Mouse (Mus musculus) heart, embryonic 12.5 days (tissue): ENCODE measurements around the gene Tbc1d10b. TPM values are rescaled to one million over a fixed set of nuclear protein-coding genes. Genes with fewer than 3 reads are reported as not detected.

Experiments used
- ATAC-seq: fragments of 200-750 bp; cut with Nextera tagmentation; 2 replicates; pipeline ENCODE4 v1.8.0; 2017; ENCODE audit warnings: moderate TSS enrichment, moderate library complexity; ENCODE audit not compliant: insufficient number of reproducible peaks, low FRiP score
- H3K27ac ChIP-seq: fragments of 300-500 bp; sonication (generic); 2 replicates; pipeline ENCODE4 v1.5.1; 2016; ENCODE audit warnings: mild to moderate bottlenecking, moderate library complexity; ENCODE audit not compliant: poor library complexity, severe bottlenecking
- H3K27me3 ChIP-seq: fragments of 300-500 bp; sonication (generic); replicated peaks from 2 replicates; pipeline ENCODE4 v1.6.1; 2016; ENCODE audit warnings: mild to moderate bottlenecking, moderate library complexity
- H3K36me3 ChIP-seq: fragments of 300-500 bp; sonication (generic); 2 replicates; pipeline ENCODE4 v1.6.1; 2016; ENCODE audit warnings: mild to moderate bottlenecking, moderate library complexity
- H3K4me1 ChIP-seq: fragments of 300-500 bp; sonication (generic); replicated peaks from 2 replicates; pipeline ENCODE4 v1.6.1; 2016; ENCODE audit warnings: mild to moderate bottlenecking
- H3K4me2 ChIP-seq: fragments of 300-500 bp; sonication (generic); 2 replicates; pipeline ENCODE4 v1.6.1; 2016; ENCODE audit warnings: mild to moderate bottlenecking, moderate library complexity
- H3K4me3 ChIP-seq: fragments of 300-500 bp; sonication (generic); 2 replicates; pipeline ENCODE4 v1.5.1; 2016; ENCODE audit warnings: mild to moderate bottlenecking
- H3K9ac ChIP-seq: fragments of 300-500 bp; sonication (generic); 2 replicates; pipeline ENCODE4 v1.6.1; 2016; ENCODE audit warnings: mild to moderate bottlenecking, moderate library complexity
- H3K9me3 ChIP-seq: fragments of 300-500 bp; sonication (generic); replicated peaks from 2 replicates; pipeline ENCODE4 v1.6.1; 2016; ENCODE audit warnings: mild to moderate bottlenecking, moderate library complexity
- WGBS: fragments of 180-500 bp; shearing (Covaris S2); methylation state at CpG from one replicate; pipeline ENCODE4 v1.1.7; 2016; 5-methylcytosine and 5-hydroxymethylcytosine counted together
- polyA plus RNA-seq: library from polyadenylated mRNA; unstranded; fragments of >200 nt; fragmentation: Nextera tagmentation; extraction: Ambion mirVana; gene quantifications from 2 replicates; pipeline ENCODE4 v1.2.1, GENCODE M21; 2016

Tbc1d10b gene
- polyA plus RNA-seq, 1 experiment from 2014 or later = 32.3 TPM

- 40% methylated on average over 7 of the region's 7 CpGs for WGBS
- no peak for ATAC-seq
- H3K4me1 ChIP-seq = peaks cover 52% of the 10 kb centered on the region
- no peak overlapping the region for H3K27ac ChIP-seq
- H3K36me3 ChIP-seq = no peaks in the 10 kb centered on the region
- no peak overlapping the region for H3K4me2 ChIP-seq
- no peaks in the 10 kb centered on the region for H3K9me3 ChIP-seq
- H3K9ac ChIP-seq = no peak overlapping the region
- H3K27me3 ChIP-seq = no peaks in the 10 kb centered on the region
- no peak overlapping the region for H3K4me3 ChIP-seq
Measured at GRCm38 (mm10) chr7:127213485-127213884, 5.2 kb upstream of the Tbc1d10b start.

GRCm38 (mm10) chr7:127212432-127213250 is 4.4 kb upstream of the Tbc1d10b start:
- Histone ChIP-seq H3K27me3 (no peaks in the 10 kb centered on the region), H3K4me2 (no peak overlapping the region), H3K4me3 (no peak overlapping the region), H3K9ac (no peak overlapping the region), H3K27ac (no peak overlapping the region), H3K36me3 (no peaks in the 10 kb centered on the region), H3K9me3 (no peaks in the 10 kb centered on the region), H3K4me1 (peaks cover 44% of the 10 kb centered on the region)
- no peak for ATAC-seq
- 87% methylated on average over 12 of the region's 12 CpGs for WGBS

DNA sequence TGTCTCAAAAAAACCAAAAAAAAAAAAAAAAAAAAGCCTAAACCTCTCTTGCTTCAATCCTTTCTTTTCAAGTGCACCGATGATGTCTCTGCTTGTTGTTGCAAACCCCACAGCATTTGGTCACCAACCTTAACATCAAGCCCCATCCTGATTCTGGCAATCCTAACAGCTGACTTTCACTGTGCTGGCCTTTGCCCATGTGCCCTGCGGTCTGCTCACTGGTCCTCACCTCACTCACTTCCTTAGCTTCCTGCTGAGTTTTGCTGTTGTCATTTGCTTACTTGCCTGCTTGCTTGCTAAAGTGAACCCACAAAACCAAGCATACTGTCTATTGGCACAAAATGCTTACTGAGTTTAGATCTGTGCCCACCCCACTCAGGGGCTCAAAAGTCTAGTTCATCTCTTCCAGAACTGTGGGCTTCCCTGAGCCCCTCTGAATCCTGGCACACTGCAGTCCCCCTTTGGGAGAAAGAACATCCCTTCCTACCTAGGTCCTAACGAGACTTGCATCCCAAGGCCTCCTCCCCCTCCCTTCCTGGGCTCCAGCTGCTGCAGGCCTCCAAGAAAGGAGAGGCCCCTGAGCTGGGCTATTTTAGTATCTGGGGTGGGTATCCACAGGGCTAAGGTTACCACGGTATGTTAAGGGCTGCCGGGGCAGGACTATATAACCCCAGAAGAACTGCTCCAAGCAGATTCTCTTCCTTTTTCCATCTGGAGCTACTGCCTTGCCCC is 2.9 kb upstream of the Tbc1d10b start:
- Histone ChIP-seq H3K4me2 (no peak overlapping the region; the same call in 1 of the 2 replicates), H3K27ac (peak overlapping the region; percentile 4; the same call in 1 of the 2 replicates), H3K36me3 (no peaks in the 10 kb centered on the region), H3K9ac (0 out of 2 replicates have a peak overlapping the region, but pooled peaks have one; percentile 8), H3K4me3 (no peak overlapping the region), H3K9me3 (no peaks in the 10 kb centered on the region), H3K27me3 (no peaks in the 10 kb centered on the region), H3K4me1 (peaks cover 40% of the 10 kb centered on the region)
- no peak for ATAC-seq
- WGBS = 57% methylated on average over 5 of the region's 5 CpGs

DNA sequence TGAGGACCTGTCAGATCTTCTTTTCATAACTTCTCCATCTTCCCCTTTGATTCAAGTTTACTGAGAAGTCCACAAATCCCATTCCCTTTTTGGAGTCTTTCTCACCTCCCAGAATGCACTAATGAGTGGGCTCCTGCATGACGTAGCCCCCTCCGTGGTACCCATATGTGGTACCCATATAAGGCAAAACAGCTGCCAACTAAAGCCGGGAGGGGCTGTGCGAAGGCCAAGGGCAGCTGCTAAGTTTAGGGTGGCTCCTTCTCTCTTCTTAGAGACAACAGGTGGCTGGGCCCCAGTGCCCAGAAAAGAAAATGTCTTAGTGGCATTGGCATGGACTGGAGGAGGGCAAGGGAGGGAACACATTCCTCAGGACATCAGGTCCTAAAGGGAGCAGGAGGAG is 2.0 kb upstream of the Tbc1d10b start:
- Histone ChIP-seq H3K9ac (no peak overlapping the region), H3K27me3 (no peaks in the 10 kb centered on the region), H3K36me3 (peaks cover 2% of the 10 kb centered on the region), H3K4me3 (no peak overlapping the region), H3K9me3 (no peaks in the 10 kb centered on the region), H3K4me1 (peaks cover 43% of the 10 kb centered on the region), H3K4me2 (no peak overlapping the region), H3K27ac (no peak overlapping the region)
- ATAC-seq = no peak
- WGBS = 84% methylated on average over 4 of the region's 4 CpGs

DNA sequence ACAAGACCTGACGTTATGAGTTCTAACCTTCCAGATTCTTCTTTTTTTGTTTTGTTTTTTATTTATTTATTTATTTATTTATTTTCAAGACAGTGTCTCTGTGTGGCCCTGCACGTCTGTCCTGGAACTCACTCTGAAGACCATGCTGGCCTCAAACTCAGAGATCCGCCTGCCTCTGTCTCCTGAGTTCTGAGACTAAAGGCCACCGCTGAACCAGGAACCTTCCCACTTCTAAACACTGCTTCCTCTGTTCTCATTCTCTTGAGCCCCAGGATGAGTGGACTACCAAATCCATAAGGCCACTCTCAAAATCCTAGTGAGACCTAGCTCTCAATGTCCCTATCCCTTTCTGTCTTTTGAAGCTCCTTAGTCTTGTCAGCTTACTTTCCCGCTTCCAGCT is 1.6 kb upstream of the Tbc1d10b start:
- 77% methylated on average over 5 of the region's 5 CpGs for WGBS
- Histone ChIP-seq H3K4me1 (peaks cover 42% of the 10 kb centered on the region), H3K36me3 (peaks cover 6% of the 10 kb centered on the region), H3K9me3 (no peaks in the 10 kb centered on the region), H3K27ac (no peak overlapping the region), H3K9ac (no peak overlapping the region), H3K4me3 (no peak overlapping the region), H3K4me2 (peak overlapping the region; percentile 99; the same call in 1 of the 2 replicates), H3K27me3 (no peaks in the 10 kb centered on the region)
- ATAC-seq = no peak

- Histone ChIP-seq H3K27me3 (no peaks in the 10 kb centered on the region), H3K9me3 (no peaks in the 10 kb centered on the region), H3K27ac (peak within 1 kb of the TSS; percentile 92), H3K4me2 (peak within 1 kb of the TSS; percentile 99), H3K4me3 (peak within 1 kb of the TSS; percentile 98), H3K4me1 (peaks cover 38% of the 10 kb centered on the region), H3K9ac (peak within 1 kb of the TSS; percentile 99), H3K36me3 (peaks cover 11% of the 10 kb centered on the region)
- ATAC-seq = peak; percentile 92
- WGBS = under 1% methylated on average over 43 of the region's 44 CpGs
Measured at GRCm38 (mm10) chr7:127208553-127209438, 528 bp upstream of the Tbc1d10b start, which contains the start of gene Mylpf. TSS of gene Mylpf (plus strand) at chr7:127208890.

DNA sequence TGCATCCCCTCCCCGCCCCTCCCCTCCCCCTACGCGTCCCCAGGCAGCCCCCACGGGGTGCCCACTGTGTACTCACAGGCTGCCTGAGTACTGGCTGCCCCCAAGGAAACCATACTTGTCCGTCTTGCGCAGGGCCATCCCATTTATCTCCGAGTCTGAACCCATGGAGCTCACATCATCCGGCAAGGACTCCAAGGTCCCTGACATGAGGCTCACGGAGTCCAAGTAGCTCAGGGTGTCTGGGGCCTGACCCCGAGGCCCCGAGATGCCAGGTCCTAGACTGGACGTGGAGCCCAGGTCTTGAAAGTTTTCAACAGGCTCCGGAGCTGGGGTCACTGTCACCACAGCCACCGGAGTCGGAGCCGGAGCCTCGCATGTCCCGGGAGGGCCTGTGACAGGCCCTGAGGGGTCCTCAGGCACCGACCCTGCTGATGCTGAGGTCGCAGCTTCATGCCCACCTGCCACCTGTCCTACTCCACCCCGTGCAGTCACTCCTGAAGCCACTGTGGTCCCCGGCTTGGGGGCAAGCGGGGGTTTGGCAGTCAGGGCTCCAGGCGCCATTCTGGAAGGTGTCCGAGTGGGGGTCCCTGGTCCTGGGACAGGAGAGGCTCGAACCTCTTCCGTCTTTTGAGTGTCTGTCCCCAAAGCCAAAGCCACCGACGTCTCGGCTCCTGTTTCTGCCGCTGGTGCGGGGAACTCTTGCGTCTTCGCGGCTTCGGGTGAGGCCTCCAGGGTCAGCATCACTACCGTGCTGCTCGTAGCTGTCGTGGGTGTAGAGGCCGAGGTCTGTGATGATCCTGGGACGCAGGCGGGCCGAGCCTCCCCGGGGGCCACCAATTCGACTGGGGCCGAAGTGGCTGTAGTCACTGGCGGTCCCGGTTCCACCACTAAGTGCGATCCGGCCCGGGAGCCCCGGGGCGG is 634 bp downstream of the Tbc1d10b start:
- Histone ChIP-seq H3K9me3 (no peaks in the 10 kb centered on the region), H3K36me3 (peaks cover 23% of the 10 kb centered on the region), H3K4me1 (peaks cover 38% of the 10 kb centered on the region), H3K27ac (peak overlapping the region; percentile 92), H3K9ac (peak overlapping the region; percentile 99), H3K4me3 (peak overlapping the region; percentile 98), H3K4me2 (peak overlapping the region; percentile 99), H3K27me3 (no peaks in the 10 kb centered on the region)
- 0 out of 2 replicates have a peak, but pooled peaks have one; percentile 3 for ATAC-seq
- under 1% methylated on average over 51 of the region's 53 CpGs for WGBS

DNA sequence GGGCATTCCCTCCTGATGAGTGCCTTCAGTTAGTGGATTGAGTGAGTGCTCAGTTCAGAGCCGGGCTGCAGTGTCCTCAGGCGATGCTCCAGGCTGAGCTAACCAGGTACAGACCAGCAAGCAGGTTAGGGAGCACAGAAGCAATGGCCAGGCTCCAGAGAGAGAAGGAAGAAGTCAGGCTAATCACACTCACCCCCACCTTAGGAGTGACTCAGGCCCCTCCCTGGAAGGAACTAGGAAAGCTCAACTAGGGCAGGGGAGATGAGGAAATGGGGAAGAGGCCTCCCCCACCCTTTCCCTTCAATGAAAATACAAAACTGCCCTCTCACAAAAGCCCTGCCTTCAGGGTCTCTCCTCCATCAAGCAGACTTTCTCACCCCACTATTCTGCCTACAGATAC is 1.7 kb downstream of the Tbc1d10b start:
- peaks cover 31% of the 10 kb centered on the region for H3K36me3 ChIP-seq
- H3K4me2 ChIP-seq = peak overlapping the region; percentile 99
- peak overlapping the region; percentile 98 for H3K4me3 ChIP-seq
- no peaks in the 10 kb centered on the region for H3K27me3 ChIP-seq
- H3K9ac ChIP-seq = peak overlapping the region; percentile 99
- H3K27ac ChIP-seq = 0 out of 2 replicates have a peak overlapping the region, but pooled peaks have one; percentile 92
- H3K9me3 ChIP-seq = no peaks in the 10 kb centered on the region
- peaks cover 38% of the 10 kb centered on the region for H3K4me1 ChIP-seq
- ATAC-seq = no peak
- 45% methylated on average over 2 of the region's 2 CpGs for WGBS

GRCm38 (mm10) chr7:127196484-127196883 is 11.8 kb downstream of the Tbc1d10b start:
- H3K36me3 ChIP-seq = peaks cover 81% of the 10 kb centered on the region
- WGBS = 52% methylated on average over 11 of the region's 11 CpGs
- no peaks in the 10 kb centered on the region for H3K27me3 ChIP-seq

More at GRCm38 (mm10) chr7:127196484-127196883, 11.8 kb downstream of the Tbc1d10b start:
- peaks cover 20% of the 10 kb centered on the region for H3K4me1 ChIP-seq
- H3K9me3 ChIP-seq = no peaks in the 10 kb centered on the region
- H3K4me2 ChIP-seq = peak overlapping the region; percentile 85
- peak overlapping the region; percentile 86 for H3K4me3 ChIP-seq
- peak overlapping the region; percentile 62 for H3K27ac ChIP-seq
- H3K9ac ChIP-seq = peak overlapping the region; percentile 76
- no peak for ATAC-seq
